Mouse (Mus musculus): Measurements from ENCODE around the gene Fut1.
"Not testable (repeated sequence)": the region's sequence is repeated elsewhere in the genome, so short reads cannot be mapped to it uniquely, and the experiment has no call there.

Fut1 gene

DNA sequence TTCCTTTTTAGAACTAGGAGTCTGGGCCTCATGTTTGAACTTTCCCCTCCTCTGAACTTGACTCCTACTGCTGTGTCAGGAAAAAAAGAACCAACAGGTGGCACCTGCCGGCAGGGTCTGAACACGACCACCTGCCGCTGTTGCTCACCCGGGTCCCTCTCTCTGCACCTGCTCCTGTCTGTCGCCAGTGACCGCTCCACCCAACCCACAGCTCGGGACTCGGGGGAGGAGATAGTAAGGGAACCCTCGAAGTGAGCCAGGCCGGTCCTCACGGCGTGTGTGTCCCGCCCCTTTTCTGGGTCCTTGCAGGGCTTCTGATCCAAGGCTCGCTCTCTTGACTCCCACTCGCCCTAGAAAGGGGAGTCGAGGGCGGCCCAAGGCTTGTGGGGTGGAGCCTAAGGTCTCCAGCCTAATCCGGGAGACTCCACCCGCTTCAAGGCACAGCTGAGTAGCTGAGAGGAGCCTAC is 22.5 kb downstream of the Fut1 start, which contains the start of gene Mamstr:
Gene Mamstr (plus strand): TSS at position 417 of the 467 bp plus-strand sequence.
- no peak for DNase-seq (ENCODE audit: low read depth)

DNA sequence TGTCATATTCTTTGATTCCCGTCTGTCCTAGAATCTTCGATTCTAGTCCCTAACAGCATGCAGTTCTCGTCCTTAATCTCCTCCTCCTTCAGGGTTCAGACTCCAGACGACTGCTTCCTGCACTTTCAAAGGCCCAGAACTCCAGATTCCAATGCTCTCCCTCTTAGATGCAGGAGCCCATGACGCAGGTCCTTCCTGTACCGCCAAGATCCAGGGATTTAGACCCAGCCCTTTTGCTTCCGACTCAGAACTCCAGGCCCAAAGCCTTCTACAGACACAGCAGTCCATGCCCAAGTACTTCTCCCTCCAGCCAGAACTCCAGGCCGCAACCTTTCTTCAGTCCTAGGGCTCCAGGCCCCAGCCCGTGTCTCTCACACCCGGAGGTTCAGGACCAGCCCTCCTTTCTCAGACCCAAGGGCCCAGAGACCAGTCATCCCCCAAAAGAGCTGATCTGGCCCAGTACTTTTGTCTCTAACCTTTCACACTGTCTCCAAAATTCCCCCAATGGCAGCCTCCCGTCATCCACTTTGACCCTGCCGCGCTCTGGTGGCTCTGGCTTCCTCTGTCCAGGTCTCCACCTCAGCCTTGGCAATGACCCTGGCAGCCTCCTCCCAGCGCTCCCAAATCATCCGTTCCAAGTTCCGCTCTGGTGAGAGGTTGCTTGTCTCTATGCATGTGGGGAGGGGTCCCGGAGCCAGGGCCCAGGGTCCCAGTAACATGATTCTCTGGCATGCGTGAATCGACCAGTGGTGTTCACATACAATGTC is 23.3 kb downstream of the Fut1 start:
- no peak for DNase-seq (ENCODE audit: low read depth)

DNA sequence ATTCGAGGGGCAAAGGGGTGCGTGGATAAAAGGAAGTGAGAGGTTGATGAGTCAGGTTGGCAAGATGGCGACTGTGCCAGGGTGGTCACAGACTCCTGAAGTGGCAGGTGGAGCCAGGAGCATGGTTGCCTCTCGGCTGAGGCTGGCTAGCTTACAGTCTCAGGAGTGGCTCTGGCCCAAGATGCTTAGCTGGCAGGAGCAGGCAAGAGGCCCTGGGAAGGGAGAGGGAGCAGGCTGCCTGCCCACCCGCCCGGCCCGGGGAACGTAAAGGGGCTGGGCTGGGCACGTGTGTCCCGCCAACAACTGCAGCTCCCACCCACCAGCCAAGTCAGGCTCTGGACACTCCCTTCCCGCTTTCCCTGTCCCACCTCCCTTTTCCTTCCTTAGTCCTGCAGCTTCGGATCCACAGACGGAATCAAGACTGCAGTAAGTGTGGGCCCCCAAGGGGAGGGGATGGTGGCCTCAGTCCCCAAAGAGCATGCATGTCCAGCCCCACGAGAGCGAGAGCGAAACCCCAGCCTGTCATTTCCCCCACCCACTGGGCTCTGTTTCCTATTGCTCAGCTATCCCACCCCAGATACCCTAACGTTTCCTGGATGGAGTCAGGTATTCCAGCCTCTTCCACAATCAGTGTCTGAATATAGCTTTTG is 24.4 kb downstream of the Fut1 start:
- DNase-seq (ENCODE audit: low read depth), result peak; percentile 85

DNA sequence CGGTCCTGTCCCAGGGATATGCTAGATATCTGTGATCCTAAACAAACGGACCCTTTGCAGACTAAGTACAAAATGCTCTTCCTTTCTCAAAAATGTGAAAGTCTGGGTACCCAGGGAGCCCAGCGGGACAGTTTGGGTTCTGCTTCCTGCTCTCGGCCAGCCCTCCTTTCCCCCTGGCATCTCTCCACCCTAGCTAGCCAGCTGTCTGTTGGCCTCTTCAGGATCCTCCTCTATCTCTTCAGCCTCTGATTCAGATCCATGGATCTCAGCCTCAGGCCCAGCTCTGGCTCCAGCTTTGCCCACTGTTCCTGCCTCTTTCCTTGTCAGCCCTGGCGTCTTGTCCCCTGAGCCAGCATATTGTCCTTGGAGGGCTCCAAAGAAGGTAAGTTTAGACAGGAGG is 25.0 kb downstream of the Fut1 start:
- peak; percentile 44 for DNase-seq (ENCODE audit: low read depth)

DNA sequence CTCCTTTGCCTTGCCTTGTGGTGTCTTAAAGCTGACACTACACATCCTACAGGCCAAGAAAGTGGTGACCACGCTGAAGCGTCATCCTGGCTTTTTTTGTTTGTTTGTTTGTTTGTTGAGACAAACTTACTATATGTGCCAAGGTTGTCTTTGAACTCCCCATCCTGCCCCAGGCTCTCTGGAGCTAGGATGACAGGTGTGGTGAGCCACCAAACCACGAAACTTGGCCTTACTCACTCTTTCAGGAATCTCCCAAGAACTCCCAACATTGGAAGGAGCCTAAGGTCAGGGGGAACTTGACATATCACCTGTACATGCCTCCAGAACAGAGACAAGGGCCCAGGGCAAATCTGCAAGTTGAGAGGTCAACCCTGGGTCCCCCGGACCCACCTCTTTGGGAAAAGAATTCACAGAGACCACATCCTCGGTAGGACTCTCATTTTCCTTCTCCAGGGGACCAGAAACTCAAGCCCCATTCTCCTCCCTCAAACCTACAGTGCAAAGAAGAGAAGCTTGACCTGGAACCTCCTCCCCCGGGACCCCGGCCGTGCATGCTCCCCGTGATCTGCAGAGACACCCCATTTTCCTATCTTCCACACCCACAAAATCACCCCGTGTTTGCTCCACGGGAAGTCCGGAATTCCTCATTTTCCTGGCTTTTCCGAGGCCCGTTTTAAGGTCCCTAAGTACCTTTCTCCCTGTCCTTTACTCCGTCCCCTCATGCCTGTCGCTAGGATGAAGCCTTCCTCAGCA is 25.6 kb downstream of the Fut1 start:
- no peak for DNase-seq (ENCODE audit: low read depth)

DNA sequence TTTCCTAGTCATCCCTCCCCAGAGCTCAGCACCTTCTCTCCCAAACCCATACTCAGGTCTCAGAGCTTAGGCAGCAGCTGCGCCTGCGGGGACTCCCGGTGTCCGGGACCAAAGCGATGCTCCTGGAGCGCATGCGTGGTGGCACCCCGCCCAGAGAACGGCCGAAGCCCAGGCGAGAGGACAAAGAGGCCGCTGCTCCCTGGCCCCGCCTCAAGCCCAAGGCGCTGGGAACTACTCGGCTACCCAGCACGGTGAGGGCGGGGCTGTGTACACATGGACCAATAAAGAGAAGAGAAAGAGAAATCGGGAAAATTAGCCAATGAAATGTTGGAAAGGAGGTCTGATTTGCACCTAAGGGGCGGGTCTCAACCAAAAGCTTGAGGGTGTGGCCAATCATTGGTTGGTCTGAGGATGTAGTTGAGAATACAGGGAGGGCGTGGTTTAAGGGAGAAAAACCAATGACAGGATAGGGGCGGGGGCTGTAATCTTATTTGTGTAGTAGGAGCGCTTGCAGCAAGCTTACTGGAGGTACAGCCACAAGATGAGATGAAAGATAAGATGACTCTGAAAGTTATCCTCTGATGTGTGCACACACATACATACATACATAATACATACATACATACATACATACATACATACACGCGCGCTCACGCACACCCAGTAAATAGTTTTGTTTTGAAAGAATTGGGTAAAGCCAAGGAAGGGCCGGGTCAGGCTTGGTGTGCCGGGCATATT is 26.5 kb downstream of the Fut1 start:
- peak; percentile 98 for DNase-seq (ENCODE audit: low read depth)

DNA sequence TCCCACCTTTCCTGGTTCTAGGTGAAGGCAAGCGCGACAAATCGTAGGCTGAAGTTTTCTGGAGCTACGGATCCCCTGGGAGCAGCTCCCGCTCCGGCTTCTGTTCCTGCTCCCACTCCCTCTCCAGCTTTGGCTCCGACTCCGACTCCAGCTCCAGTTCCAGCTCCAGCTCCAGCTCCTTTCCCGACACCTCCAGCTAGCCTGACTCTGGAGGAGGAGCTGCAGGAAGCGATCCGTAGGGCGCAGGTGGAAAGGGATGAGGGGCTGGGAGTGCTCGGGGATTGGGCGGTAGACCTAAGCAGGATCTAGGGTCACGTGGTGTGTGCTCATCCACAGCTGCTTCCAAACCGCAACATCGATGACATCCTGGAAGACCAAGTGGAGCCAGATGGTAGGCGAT is 27.1 kb downstream of the Fut1 start:
- peak; percentile 62 for DNase-seq (ENCODE audit: low read depth)

DNA sequence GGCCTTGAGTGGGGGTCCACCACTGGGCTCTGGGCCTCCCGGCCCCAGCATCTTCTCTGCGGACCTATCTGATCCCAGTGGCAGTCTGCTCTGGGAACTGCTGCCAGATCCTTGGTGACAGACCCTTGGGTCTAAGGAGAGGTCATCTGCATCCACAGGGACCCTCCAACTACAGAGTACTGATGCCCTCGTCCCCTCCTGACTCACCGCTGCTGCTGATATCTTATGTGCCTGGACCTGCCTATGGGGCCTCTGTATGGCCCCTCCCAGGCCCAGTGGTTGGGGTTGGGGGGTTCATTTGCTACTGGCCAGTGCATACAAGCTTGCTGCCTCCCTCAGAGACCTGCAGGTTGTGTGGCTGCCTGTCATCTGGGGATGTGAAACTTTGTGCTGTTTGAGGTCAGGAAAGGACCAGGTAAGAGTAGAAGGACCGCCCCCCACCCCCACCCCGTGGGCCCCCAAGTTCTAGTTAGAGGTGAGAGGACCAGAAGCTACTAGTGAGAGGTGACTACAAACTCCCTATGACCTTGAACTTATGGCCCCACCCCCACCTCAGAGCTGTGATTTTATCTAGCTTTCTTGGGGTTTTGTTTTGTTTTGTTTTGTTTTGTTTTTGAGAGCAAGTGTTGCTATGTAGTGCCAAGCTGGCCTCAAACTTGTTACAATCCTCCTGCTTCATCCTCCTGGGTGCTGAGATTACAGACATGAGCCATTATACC is 27.9 kb downstream of the Fut1 start:
- DNase-seq (ENCODE audit: low read depth), result no peak

DNA sequence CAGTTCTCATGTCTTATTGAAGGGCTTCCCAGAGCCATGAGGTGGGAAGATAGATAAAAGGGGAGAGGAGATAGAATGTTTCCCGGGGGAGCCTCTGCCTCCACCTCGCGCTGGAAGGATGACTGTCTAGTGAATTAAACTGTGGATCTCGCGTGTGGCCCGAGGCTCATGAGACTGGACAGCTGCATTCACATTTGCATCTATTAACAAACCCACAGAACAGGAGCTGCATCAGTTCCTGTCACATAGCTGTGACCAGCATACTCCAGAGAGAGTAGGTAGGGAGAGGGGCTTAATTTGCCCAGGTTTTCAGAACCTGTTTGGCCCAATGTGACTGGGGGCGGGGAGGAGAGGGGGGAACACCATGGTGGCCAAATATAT is 28.5 kb downstream of the Fut1 start:
- DNase-seq (ENCODE audit: low read depth), result no peak

DNA sequence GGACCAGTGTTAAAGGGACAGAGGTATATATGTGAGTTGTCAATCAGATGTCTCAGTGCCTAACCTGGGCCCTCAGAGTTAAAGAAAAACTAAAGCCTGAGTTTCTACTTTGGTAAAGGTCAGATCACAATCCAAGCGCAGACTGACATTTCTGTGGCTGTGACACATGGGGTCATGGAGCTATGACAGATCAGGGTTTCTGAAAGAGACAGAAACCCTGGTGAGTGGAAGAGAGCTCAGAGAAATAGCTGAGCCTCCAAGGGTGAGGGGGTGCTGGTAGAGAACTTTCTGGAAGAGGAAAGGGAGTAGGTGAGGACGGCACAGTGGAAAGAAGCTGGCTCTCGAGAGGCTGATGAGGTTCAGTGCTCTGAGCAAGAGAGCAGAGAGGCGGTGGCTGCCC is 29.6 kb downstream of the Fut1 start:
- no peak for DNase-seq (ENCODE audit: low read depth)

DNA sequence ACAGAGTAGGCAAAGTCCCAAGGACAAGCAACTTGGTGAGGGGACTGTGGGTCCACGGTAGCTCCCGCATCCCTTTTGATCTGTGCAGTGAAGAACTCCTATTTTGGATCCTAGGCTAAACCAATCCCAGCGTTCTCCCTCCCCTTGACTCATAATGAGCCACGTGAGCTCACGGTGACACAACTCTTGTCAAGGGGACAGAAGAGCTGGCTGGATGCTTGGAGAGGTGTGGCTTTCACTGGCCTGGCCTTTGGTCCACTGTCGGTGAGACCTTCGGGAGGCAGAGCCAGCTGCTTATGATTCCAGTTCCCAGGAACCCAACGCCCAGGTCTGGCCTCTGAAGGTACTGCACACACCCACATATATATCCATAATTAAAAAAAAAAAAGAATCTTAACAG is 32.3 kb downstream of the Fut1 start:
- no peak for DNase-seq (ENCODE audit: low read depth)

DNA sequence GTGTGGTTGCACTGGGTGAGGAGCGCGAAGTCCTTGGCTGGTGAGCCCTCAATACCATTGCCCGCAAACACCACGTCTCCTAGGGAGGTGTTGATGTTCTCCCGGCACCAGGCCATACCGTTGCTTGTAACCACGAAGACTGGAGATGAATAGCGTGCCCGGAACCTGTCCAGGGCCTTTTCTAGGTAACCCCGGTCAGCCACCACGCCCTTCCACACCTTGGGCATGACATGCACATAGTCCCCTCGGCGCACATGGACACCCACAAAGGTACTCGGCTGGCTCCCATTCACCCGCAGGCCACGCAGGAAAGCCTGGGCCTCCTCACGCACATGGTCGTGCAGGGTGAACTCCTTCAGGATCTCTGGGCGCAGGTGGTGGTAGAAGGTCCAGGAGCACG is 33.4 kb downstream of the Fut1 start:
- DNase-seq (ENCODE audit: low read depth), result not testable (repeated sequence)

DNA sequence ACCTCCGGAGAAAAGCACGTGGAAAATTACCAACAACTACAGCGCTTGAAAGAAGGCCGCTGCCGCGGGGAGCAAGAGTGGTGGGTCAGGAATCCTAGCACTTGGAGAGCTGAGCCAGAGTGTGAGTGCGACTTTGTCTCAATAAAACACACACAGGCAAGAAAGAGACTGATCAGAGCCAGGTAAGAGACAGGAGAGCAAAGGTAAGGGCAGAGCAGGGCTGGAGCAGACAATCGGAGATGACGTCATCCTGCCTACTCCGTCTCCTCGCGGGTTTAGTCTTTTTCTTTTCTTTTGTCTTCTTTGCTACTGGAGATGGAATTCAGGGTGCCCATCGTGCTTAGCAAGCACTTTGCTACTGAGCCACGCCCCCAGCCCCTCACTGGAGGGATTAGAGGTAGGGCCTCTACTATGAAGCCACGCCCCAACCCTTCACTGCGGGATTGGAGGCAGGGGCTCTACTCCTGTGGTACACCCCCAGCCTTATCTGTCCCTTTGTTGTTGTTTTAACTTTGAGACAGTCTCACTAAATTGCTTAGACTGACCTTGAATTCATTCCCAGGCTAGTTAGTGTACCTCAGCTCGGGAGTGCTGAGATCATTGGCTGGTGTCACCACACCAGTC is 37.4 kb downstream of the Fut1 start:
- DNase-seq (ENCODE audit: low read depth), result no peak

DNA sequence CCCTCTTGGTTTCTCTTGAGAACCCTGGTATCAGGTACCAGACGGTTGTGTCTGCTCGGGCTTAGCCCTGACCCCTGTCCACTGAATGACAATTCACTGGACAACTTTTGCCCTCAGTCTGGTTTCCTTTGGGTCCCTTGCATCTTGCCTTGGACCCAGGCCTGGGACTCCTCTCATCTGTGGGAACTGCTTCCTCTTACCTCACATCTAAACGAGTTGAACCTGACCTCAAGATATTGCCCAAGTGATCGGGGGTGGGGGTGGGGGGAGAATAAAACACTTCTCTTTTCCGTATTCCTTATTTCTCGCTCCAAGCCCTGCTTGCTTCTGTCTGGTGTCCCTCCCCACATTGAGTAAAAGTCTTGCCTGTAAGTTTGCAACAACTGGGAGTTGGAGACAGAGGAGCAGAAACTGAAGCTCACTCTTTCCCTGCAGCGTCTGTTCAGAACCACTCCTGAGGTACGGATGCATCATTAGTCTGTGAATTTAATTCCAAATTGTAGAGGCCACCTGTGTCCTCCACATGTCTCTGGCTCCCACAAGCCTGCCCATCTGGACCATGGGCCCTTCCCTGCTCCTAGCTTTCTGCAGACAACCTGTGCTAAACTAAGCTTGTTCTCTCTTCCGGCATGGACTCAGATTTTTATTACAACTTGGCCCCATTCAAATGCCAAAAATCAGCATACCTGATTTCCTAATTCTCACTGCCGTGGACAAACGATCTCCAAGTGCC is 43.8 kb downstream of the Fut1 start:
- DNase-seq (ENCODE audit: low read depth), result no peak

DNA sequence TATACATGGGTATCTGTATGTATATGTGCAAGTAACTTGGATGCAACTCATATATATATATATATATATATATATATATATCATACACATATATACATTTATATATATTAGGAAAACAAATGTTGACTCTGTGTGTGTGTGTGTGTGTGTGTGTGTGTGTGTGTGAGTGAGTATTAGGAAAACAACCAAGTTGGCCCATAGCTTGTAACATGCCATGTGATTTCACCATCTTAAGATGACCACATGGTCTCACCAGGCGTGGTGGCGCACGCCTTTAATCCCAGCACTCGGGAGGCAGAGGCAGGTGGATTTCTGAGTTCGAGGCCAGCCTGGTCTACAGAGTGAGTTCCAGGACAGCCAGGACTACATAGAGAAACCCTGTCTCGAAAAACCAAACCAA is 44.6 kb downstream of the Fut1 start:
- DNase-seq (ENCODE audit: low read depth), result not testable (repeated sequence)

DNA sequence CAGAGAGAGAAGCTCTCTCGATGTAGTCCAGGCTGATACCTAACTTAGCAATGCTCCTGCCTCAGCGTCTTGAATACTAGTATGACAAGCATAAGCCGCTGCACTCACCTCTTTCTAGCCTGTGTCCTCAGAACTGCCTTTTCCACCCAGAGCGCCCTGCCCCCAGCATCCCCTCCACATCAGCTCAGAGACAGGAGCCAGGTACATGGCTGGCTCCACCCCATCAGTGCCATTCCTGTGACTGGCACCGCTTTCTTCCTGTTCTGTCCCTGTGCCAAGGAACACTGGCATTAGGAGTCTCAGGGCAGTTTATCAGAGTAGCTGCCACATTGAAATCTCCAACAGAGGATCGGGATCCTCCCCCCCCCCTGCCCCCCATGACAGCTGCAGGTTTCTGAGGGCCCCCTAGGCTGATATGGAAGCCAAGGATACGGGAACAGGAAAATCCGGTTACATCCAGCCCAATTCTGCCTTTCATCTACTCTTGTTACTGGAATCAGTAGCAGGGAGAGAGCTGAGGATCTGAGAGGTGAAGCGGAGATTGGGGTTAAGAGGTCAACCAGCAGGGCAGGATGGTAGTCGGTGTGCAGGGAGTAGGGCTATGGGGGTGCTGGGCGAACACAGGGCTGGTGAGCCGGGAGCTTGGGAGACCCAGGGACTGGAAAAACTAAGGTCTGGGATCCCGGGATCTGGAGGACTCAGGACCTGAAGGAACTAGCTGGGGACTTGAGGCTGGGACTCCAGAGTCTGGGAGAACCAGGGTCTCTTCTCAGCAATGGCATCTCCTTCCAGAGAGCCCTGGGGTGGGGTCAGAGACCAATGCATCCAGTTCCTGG is 48.4 kb downstream of the Fut1 start:
- DNase-seq (ENCODE audit: low read depth), result no peak

DNA sequence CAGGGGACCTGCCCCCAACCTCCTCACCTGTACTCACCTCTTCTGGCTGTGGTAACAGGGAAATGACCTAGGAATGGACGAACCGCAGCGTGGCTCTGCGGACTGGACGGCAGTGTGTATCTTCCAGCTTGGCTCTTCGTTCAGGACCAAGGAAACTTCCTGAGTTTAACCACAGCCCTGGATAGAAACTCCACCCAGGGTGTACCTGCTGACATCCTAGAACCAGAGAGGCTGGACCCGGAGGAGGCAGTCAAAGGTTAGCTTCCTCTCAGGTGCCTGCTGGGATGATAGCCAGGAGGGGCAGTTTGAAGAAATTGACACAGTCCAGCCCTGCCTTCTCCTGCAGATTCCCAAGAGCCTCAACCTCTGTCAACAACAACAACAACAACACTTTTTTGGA is 49.1 kb downstream of the Fut1 start, which contains the start of gene Fut2:
Gene Fut2 (minus strand): TSS at position 234 of the 400 bp plus-strand sequence.
- no peak for DNase-seq (ENCODE audit: low read depth)

DNA sequence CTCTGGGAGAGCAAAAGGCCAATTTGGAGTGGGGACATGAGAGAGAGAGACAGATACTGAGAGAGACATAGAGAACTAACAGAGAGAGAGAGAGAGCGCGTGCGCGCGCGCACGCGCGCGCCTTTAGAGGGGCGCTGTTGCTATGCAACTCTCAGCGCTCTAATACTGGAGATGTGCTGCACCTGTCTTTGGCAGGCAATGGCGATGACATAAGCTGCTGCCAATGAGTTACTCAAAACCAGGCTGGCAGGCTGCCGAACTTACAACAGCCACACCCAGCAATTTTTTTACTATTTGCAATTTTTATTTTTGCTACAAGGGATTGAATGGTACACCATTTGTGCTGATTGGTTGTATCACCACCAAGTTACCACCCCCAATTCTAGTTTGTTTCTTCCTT is 50.7 kb downstream of the Fut1 start:
- peak; percentile 56 for DNase-seq (ENCODE audit: low read depth)

DNA sequence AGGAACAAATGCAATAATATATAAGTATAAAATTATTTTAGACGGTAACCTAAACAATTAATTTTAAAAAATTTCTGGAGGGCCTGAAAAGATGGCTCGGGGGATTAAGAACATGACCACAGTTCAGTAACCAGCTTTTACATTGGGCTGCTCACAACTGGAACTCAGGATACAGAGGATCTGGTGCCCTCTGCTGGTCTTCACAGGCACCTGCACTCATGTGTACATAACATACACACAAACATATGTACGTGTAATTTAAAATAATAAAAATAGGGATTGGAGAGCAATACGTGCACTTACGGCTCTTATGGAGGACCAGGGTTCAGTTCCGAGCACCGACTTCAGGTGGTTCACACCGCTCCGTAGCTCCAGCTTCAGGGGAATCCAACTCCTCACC is 51.8 kb downstream of the Fut1 start:
- DNase-seq (ENCODE audit: low read depth), result no peak

Measured in NIH3T3 (cell line).